Mouse (Mus musculus): ENCODE results near the gene Wipi1.
"Not testable (repeated sequence)": the region's sequence is repeated elsewhere in the genome, so short reads cannot be mapped to it uniquely, and the experiment has no call there.

DNA sequence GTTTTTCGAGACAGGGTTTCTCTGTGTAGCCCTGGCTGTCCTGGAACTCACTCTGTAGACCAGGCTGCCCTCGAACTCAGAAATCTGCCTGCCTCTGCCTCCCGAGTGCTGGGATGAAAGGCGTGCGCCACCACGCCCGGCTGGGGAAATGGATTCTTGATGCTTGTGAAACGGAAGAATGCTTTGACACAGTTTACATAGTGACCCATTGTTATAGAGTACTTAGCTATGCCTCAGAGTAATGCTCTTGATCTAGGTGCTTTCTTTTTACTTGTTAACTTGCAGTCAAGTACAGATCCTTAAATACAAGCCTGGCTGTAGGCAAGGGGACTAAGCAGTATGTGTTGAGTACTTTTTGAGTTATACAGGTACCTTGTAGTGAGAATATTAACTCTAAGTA lies 48.8 kb upstream of the Wipi1 start:
- not testable (repeated sequence) for TF ChIP-seq POLR2A (IDR thresholded peaks at IDR 0.05; ENCODE audit: insufficient read depth, low read length); CTCF (IDR thresholded peaks at IDR 0.05; ENCODE audit: low read depth, low read length)
